Mouse (Mus musculus): ENCODE results near the gene Col4a2.
"Not testable (repeated sequence)": the region's sequence is repeated elsewhere in the genome, so short reads cannot be mapped to it uniquely, and the experiment has no call there.

The Col4a2 gene

DNA sequence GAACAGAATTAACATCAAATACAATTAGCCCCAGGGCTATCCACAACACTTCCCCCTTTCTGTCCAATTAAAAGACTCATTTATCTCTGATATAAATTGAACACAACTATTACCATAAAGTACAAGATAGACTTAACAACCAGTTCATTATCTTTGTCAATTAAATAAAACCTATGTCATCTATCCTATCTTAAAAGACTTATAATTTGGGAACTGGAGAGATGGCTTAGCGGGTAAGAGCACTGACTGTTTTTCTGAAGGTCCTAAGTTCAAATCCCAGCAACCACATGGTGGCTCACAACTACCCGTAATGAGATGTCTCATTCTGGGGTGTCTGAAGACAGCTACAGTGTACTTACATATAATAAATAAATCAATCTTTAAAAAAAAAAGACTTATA is 179.7 kb downstream of the Col4a2 start:
- not testable (repeated sequence) for DNase-seq (ENCODE audit: low spot score)

DNA sequence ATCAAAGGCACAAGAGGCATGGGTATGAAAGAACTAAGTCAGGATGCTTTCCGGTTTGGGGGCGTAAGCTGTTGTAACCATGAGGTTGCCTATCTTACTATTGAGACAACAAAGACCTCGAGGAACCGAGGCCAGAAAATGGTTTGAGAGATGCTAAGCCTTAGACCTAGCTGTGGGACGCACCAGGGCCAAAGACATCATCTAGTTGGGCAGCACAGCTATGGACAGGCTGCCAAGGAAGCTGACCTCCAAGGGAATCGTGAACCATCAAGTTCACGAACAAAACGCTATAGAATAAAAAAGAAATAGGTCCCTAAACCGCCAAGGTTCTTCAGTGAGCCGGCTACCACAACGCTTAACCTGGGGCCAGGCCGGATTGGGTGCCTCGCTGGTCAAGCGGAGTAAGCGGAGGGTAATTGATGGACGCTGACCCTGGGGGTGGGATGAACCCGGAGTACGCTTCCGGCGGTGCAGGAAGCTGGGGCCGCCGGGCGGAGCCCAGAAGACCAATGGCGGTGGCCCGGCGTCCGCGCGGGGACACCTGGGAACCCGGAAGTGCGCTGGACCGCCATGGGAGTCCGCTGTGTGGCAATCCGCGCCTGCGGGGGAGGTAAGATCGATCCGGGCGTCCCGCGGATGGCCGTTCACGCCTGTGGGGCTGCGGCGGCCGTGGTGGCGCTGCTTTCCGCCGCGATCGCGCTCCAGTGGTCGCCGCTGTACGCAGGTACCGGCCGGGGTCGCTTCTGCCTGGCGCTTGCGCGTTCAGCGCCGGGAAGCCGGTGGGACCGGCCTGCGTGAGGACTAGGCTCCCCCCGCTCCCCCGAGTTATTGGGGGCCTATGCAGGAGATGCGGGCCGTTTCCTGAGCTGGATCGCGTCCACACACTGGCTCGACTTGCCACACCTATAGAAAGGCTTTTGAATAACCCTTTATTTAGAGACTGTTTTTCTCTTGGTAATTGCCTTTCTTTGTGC is 184.7 kb downstream of the Col4a2 start, which contains the start of gene Naxd:
Naxd (plus strand) TSS at position 490 of the 974 bp plus-strand sequence.
- DNase-seq (ENCODE audit: low spot score), result peak; percentile 87

DNA sequence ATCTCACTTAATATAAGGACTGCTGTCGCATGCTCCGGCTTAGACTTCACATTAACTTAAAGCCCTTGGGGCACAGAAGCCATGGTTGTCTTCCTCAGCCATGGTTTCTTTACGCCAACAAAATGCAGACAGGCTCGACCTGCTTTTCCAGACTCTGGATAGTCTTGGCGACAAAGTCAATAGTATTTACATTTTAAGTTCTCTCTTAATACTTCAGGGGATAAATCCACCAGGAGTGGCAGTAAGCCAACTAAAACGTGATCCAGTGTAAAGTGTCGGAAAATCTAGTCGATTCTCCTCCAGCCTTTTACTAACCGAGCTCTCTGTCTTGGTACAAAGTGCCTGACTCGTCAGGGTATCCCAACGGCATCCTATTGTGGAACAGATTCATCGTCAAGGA is 185.7 kb downstream of the Col4a2 start:
- no peak for DNase-seq (ENCODE audit: low spot score)

Measured in ovary, adult 18-20 months (tissue).